Mouse (Mus musculus) C2C12 (cell line): ENCODE measurements at regions not wholly inside any gene's neighbourhood (a gene's known extent, or its start where the extent isn't known, plus 50 kb on each side); places are given as distances from the start of the nearest gene placed in this dataset.

Source experiments
- CEBPB ChIP-seq: IDR thresholded peaks from one replicate; pipeline ENCODE4 v1.6.1; 2011; ENCODE audit warnings: low read depth, mild to moderate bottlenecking, control low read depth, moderate library complexity
- CTCF ChIP-seq: IDR thresholded peaks from one replicate; pipeline ENCODE4 v1.5.1; 2011; ENCODE audit not compliant: control insufficient read depth, insufficient read depth, insufficient read length
- FOSL1 ChIP-seq: IDR thresholded peaks from one replicate; pipeline ENCODE4 v1.8.0; 2011; ENCODE audit warnings: mild to moderate bottlenecking, low read length; ENCODE audit not compliant: poor library complexity, insufficient read depth, severe bottlenecking
- MAX ChIP-seq: IDR thresholded peaks from one replicate; pipeline ENCODE4 v1.6.1; 2011; ENCODE audit warnings: mild to moderate bottlenecking, control low read depth
- MYOD1 ChIP-seq: IDR thresholded peaks from one replicate; pipeline ENCODE4 v1.6.1; 2011; ENCODE audit warnings: low read depth; ENCODE audit not compliant: control insufficient read depth, insufficient read length
- MYOG ChIP-seq: IDR thresholded peaks from one replicate; pipeline ENCODE4 v1.6.1; 2011; ENCODE audit not compliant: control insufficient read depth, insufficient read length; ENCODE audit errors: extremely low read depth
- USF1 ChIP-seq: IDR thresholded peaks from one replicate; pipeline ENCODE4 v1.6.1; 2011; ENCODE audit warnings: low read depth, mild to moderate bottlenecking, control low read depth, moderate library complexity

DNA sequence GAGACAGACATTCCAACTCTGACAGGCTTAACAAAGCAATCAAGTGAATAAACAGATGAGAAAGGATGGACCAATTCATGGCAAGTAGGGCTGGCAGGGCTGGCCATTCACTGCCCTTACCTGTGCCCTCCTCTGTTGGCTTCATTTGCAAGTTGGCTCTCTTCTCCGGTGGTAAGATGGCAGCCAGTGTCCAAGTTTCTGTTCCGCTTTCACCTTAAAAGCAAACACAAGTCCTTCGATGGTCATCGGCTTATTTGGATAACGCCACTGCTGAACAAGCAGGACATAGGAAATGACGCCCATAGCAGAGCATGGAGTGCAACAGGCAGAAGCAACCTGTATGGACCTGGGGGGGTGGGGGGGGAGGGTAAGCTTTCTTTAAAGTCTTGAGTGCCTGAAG, 231.2 kb upstream of the Arid1b start:
- TF ChIP-seq MYOG (no peak), USF1 (no peak), CTCF (no peak), CEBPB (no peak), MYOD1 (no peak), MAX (no peak), FOSL1 (no peak)
